ENCODE assay signal across 9 mouse cellular contexts in genomic region chr10:23671494-23671893, GRCm38 (mm10).
A peak's percentile ranks its signal among the peaks of the same experiment; 100 is the strongest.
DNase-seq lines count a peak whose midpoint lies in the region; ATAC-seq and TF ChIP-seq lines count a peak whose summit lies in the region.
"Had no signal": no experiment of that assay in that cellular context is flagged by ENCODE, and none has a peak within 500 bp of the region (broad histone marks: within the 10 kb centered on the region; RNA-seq: fewer than 3 reads in every experiment).

No protein-coding gene starts in this region.

- H3K4me3 ChIP-seq in heart, postnatal 0 days (ENCODE audit: low read depth, low read length) = no peak overlapping the region
- H3K4me3 ChIP-seq: megakaryocyte, embryonic 14.5 days had no signal

- WGBS in heart, postnatal 0 days = 25% methylated on average over 8 of the region's 8 CpGs

- no peak overlapping the region for H3K4me2 ChIP-seq in heart, postnatal 0 days (ENCODE audit: low read depth, low read length)

- no peaks in the 10 kb centered on the region for H3K36me3 ChIP-seq in heart, postnatal 0 days (replicated peaks; ENCODE audit: control insufficient read depth, insufficient read depth, low read length)

- H3K27me3 ChIP-seq in heart, postnatal 0 days (ENCODE audit: control insufficient read depth, insufficient read depth, low read length) = no peaks in the 10 kb centered on the region
- H3K27me3 ChIP-seq: megakaryocyte, embryonic 14.5 days had no signal

- no peak for ATAC-seq in heart, postnatal 0 days (ENCODE audit: insufficient read depth, low read depth)
- 0 out of 2 replicates have a peak, but pooled peaks have one; percentile 29 for ATAC-seq in common myeloid progenitor, adult 5-6 weeks (replicated peaks; ENCODE audit: low read depth, poor library complexity, severe bottlenecking)
- peak; percentile 70 for ATAC-seq in megakaryocyte progenitor cell, adult 5-6 weeks (replicated peaks; ENCODE audit: poor library complexity)

- intact Hi-C loops in heart, postnatal 25 days (cut with DNase I) = no loop called here

- DNase-seq in heart, postnatal 0 days (ENCODE audit: low spot score) = no peak
- no peak for DNase-seq in heart, postnatal 25 days (ENCODE audit: low spot score)
- peak; percentile 32 for DNase-seq in right cerebral cortex, postnatal 4 days
- no peak for DNase-seq in right cerebral cortex, adult 18-20 months
- no peak for DNase-seq in yolk sac, embryonic 10.5 days (ENCODE audit: low spot score)
- DNase-seq in right cerebral cortex, adult 2 months (ENCODE audit: low spot score in 2 of 2) = no peak

- no peaks in the 10 kb centered on the region for H3K4me1 ChIP-seq in heart, postnatal 0 days (ENCODE audit: control insufficient read depth, insufficient read depth)
- H3K4me1 ChIP-seq: megakaryocyte, embryonic 14.5 days had no signal

- TF ChIP-seq CTCF in heart, postnatal 0 days (IDR thresholded peaks at IDR 0.05; ENCODE audit: low read depth) = peak; percentile 47

- H3K9me3 ChIP-seq in heart, postnatal 0 days (replicated peaks; ENCODE audit: control insufficient read depth, low read length) = no peaks in the 10 kb centered on the region

- no peak overlapping the region for H3K9ac ChIP-seq in heart, postnatal 0 days (replicated peaks; ENCODE audit: low read depth, low read length)

- H3K27ac ChIP-seq in heart, postnatal 0 days (ENCODE audit: low read depth) = no peak overlapping the region

- no peak for TF ChIP-seq EP300 in heart, postnatal 0 days (IDR thresholded peaks at IDR 0.05; ENCODE audit: low read depth)
